8 mouse cellular contexts compared by ENCODE assay signal in genomic region chr2:103073219-103073982, GRCm38 (mm10). TPM values are rescaled to one million over a fixed set of nuclear protein-coding genes. Genes with fewer than 3 reads are reported as not detected.
DNase-seq lines count a peak whose midpoint lies in the region; ATAC-seq lines count a peak whose summit lies in the region.

Pdhx (minus strand) TSS chr2:103073513.
Apip (plus strand) TSS chr2:103073675.

- peak; percentile 100 for DNase-seq in c-Kit-negative CD71-positive TER-119-positive erythroid progenitor cells, embryonic 14.5 days (ENCODE audit: low read depth, low spot score)
- DNase-seq in fibroblast of lung, adult 2 months (ENCODE audit: low read depth) = peak; percentile 96
- peak; percentile 100 for DNase-seq in kidney, postnatal 14 days
- DNase-seq in liver, embryonic 13.5 days = peak; percentile 100
- DNase-seq in neural tube, embryonic 10.5 days (ENCODE audit: extremely low spot score, low spot score) = peak; percentile 99

- peak; percentile 97 for ATAC-seq in CD4-positive, CD25-positive, alpha-beta regulatory T cell, adult 4 months
- peak; percentile 100 for ATAC-seq in heart, embryonic 14.5 days (ENCODE audit: insufficient number of reproducible peaks, insufficient read depth, low FRiP score, low read depth)
- peak; percentile 98 for ATAC-seq in liver, embryonic 13.5 days (ENCODE audit: low read depth)
- peak; percentile 100 for ATAC-seq in stomach, embryonic 16.5 days (ENCODE audit: insufficient read depth, low FRiP score)

- H3K27ac ChIP-seq in heart, embryonic 14.5 days (replicated peaks in 1 of 2; ENCODE audit: control insufficient read depth in 1 of 2, insufficient read depth in 1 of 2, low read depth in 2 of 2, low read length in 2 of 2) = peak within 1 kb of the TSS; percentile 89 to 92
- H3K27ac ChIP-seq in liver, embryonic 13.5 days = peak within 1 kb of the TSS; percentile 94
- peak within 1 kb of the TSS; percentile 87 for H3K27ac ChIP-seq in stomach, embryonic 16.5 days (ENCODE audit: low read length)

- peak within 1 kb of the TSS; percentile 96 for H3K9ac ChIP-seq in heart, embryonic 14.5 days (ENCODE audit: low read length)
- H3K9ac ChIP-seq in liver, embryonic 13.5 days = peak within 1 kb of the TSS; percentile 89
- H3K9ac ChIP-seq in stomach, embryonic 16.5 days (ENCODE audit: low read length) = peak within 1 kb of the TSS; percentile 94

- H3K36me3 ChIP-seq in heart, embryonic 14.5 days (ENCODE audit: control insufficient read depth, insufficient read depth, low read length) = 0 out of 2 replicates have a peak, but pooled peaks cover 7% of the 10 kb centered on the region
- H3K36me3 ChIP-seq in liver, embryonic 13.5 days = no peaks in the 10 kb centered on the region
- H3K36me3 ChIP-seq in stomach, embryonic 16.5 days (ENCODE audit: control insufficient read depth, insufficient read depth, low read length) = no peaks in the 10 kb centered on the region

- WGBS in heart, embryonic 14.5 days = under 1% methylated on average over 54 of the region's 55 CpGs
- under 1% methylated on average over 55 of the region's 55 CpGs for WGBS in liver, embryonic 13.5 days (ENCODE audit: insufficient replicate concordance)
- under 1% methylated on average over 55 of the region's 55 CpGs for WGBS in stomach, embryonic 16.5 days

- peaks cover 0 to 30% of the 10 kb centered on the region in 2 experiments; a peak in 2 of 4 replicates for H3K4me1 ChIP-seq in heart, embryonic 14.5 days (ENCODE audit: control insufficient read depth in 2 of 2, insufficient read depth in 2 of 2, low read length in 2 of 2)
- peaks cover 45% of the 10 kb centered on the region for H3K4me1 ChIP-seq in liver, embryonic 13.5 days (replicated peaks)
- H3K4me1 ChIP-seq in stomach, embryonic 16.5 days (ENCODE audit: control insufficient read depth, insufficient read depth, low read length) = peaks cover 17% of the 10 kb centered on the region

- H3K9me3 ChIP-seq in heart, embryonic 14.5 days (ENCODE audit: control insufficient read depth, low read length) = no peaks in the 10 kb centered on the region
- H3K9me3 ChIP-seq in liver, embryonic 13.5 days (replicated peaks) = no peaks in the 10 kb centered on the region
- no peaks in the 10 kb centered on the region for H3K9me3 ChIP-seq in stomach, embryonic 16.5 days (replicated peaks; ENCODE audit: control insufficient read depth, low read length)

- peak within 1 kb of the TSS; percentile 84 for H3K4me2 ChIP-seq in heart, embryonic 14.5 days (ENCODE audit: low read length)
- peak within 1 kb of the TSS; percentile 77 for H3K4me2 ChIP-seq in liver, embryonic 13.5 days
- peak within 1 kb of the TSS; percentile 69 for H3K4me2 ChIP-seq in stomach, embryonic 16.5 days (ENCODE audit: low read depth, low read length)

- peak within 1 kb of the TSS; percentile 85 to 93 for H3K4me3 ChIP-seq in heart, embryonic 14.5 days (ENCODE audit: control insufficient read depth in 1 of 2, insufficient read depth in 1 of 2, low read depth in 1 of 2, low read length in 2 of 2)
- H3K4me3 ChIP-seq in liver, embryonic 13.5 days (replicated peaks) = peak within 1 kb of the TSS; percentile 89
- H3K4me3 ChIP-seq in stomach, embryonic 16.5 days (replicated peaks; ENCODE audit: low read length) = peak within 1 kb of the TSS; percentile 90

- H3K27me3 ChIP-seq in heart, embryonic 14.5 days (ENCODE audit: control insufficient read depth, insufficient read depth, low read length) = no peaks in the 10 kb centered on the region
- H3K27me3 ChIP-seq in liver, embryonic 13.5 days = no peaks in the 10 kb centered on the region
- no peaks in the 10 kb centered on the region for H3K27me3 ChIP-seq in stomach, embryonic 16.5 days (ENCODE audit: control insufficient read depth, insufficient read depth, low read length)

RNA-seq across cellular contexts. Expression of gene Pdhx, which starts in this region (rescaled TPM):
- 10 to 100 TPM; 17.0 to 24.1 TPM for polyA plus RNA-seq in CD4-positive, CD25-positive, alpha-beta regulatory T cell, adult 4 months (2017; shearing (Covaris generic))
- polyA plus RNA-seq in heart, embryonic 14.5 days (2014; fragmentation: Nextera tagmentation; extraction: Ambion mirVana) = 52.9 and 58.8 TPM in 2 replicates
- polyA plus RNA-seq in liver, embryonic 13.5 days (2015; fragmentation: Nextera tagmentation; extraction: Ambion mirVana) = 25.7 and 31.4 TPM in 2 replicates
- 33.6 and 39.6 TPM in 2 replicates for polyA plus RNA-seq in stomach, embryonic 16.5 days (2015; fragmentation: Nextera tagmentation; extraction: Ambion mirVana)

RNA-seq across cellular contexts. Expression of gene Apip, which starts in this region (rescaled TPM):
- polyA plus RNA-seq in CD4-positive, CD25-positive, alpha-beta regulatory T cell, adult 4 months (2017; shearing (Covaris generic)) = 10 to 100 TPM; 19.3 to 28.6 TPM
- 65.9 and 74.4 TPM in 2 replicates for polyA plus RNA-seq in heart, embryonic 14.5 days (2014; fragmentation: Nextera tagmentation; extraction: Ambion mirVana)
- polyA plus RNA-seq in liver, embryonic 13.5 days (2015; fragmentation: Nextera tagmentation; extraction: Ambion mirVana) = 49.8 and 50.9 TPM in 2 replicates
- 61.0 and 63.0 TPM in 2 replicates for polyA plus RNA-seq in stomach, embryonic 16.5 days (2015; fragmentation: Nextera tagmentation; extraction: Ambion mirVana)

Comparison
In these comparisons a context has a peak if more than half of its experiments do, and no peak if none do; other contexts are left out.
1. Peak in every context shown above with its lines: DNase-seq, ATAC-seq, H3K4me3 ChIP-seq and H3K27ac ChIP-seq.